Mouse (Mus musculus): Measurements from ENCODE around the gene Birc5.

GRCm38 (mm10) chr11:117894676-117895075 is 45.6 kb downstream of the Birc5 start:
- TF ChIP-seq POLR2A (IDR thresholded peaks at IDR 0.05; ENCODE audit: control insufficient read depth, low read depth, low read length), result no peak
- no peak for TF ChIP-seq CTCF (IDR thresholded peaks at IDR 0.05; ENCODE audit: control insufficient read depth, insufficient read depth, insufficient replicate concordance, low read depth, low read length)

All from testis, adult 2 months (tissue).